Mouse (Mus musculus) cerebellum, adult 2 months (tissue): ENCODE results near the gene Proser1. TPM values are rescaled to one million over a fixed set of nuclear protein-coding genes. Genes with fewer than 3 reads are reported as not detected.

ENCODE experiments used
- DNase-seq, 2 experiments: peaks; one replicate each; pipeline ENCODE4 v3.0.0; 2021
- H3K27ac ChIP-seq: fragments of 200-500 bp; 2 replicates; pipeline ENCODE4 v1.5.1; 2012; ENCODE audit warnings: low read length, control low read depth, inconsistent platforms; ENCODE audit not compliant: insufficient read depth
- H3K27me3 ChIP-seq: fragments of 200-500 bp; 2 replicates; pipeline ENCODE4 v1.6.1; 2012; ENCODE audit warnings: inconsistent platforms, mild to moderate bottlenecking, low read length, moderate library complexity; ENCODE audit not compliant: control insufficient read depth, insufficient read depth
- H3K4me1 ChIP-seq: fragments of 200-500 bp; 2 replicates; pipeline ENCODE4 v1.6.1; 2011; ENCODE audit warnings: low read length; ENCODE audit not compliant: control insufficient read depth, insufficient read depth
- H3K4me3 ChIP-seq: fragments of 200-500 bp; replicated peaks from 2 replicates; pipeline ENCODE3; 2011; ENCODE audit warnings: mild to moderate bottlenecking, low read depth, low read length, control low read depth; ENCODE audit not compliant: insufficient read depth
- CTCF ChIP-seq: fragments of 200-500 bp; IDR thresholded peaks from 2 replicates; pipeline ENCODE4 v1.5.1; 2011; ENCODE audit warnings: low read depth, mild to moderate bottlenecking, control low read depth, low read length, moderate library complexity, borderline replicate concordance; ENCODE audit not compliant: insufficient read depth
- POLR2A ChIP-seq: fragments of 200-500 bp; IDR thresholded peaks from 2 replicates; pipeline ENCODE4 v1.6.1; 2011; ENCODE audit warnings: low read length, control low read depth, borderline replicate concordance; ENCODE audit not compliant: insufficient read depth
- WGBS: fragments of 180-500 bp; shearing (Covaris S2); methylation state at CpG from one replicate; pipeline ENCODE4 v1.1.7; 2018; 5-methylcytosine and 5-hydroxymethylcytosine counted together
- polyA plus RNA-seq: library from polyadenylated mRNA; depleted of rRNA; stranded (reverse); fragments of >200 nt; gene quantifications from 2 replicates; pipeline ENCODE4 v1.2.3, GENCODE M21; 2012; rRNA removed

Gene Proser1
- polyA plus RNA-seq, 1 experiment = 21.2 TPM

GRCm38 (mm10) chr3:53522794-53523193, 59.3 kb downstream of the Proser1 start:
- TF ChIP-seq POLR2A = no peak
- no peak for TF ChIP-seq CTCF
- no peak overlapping the region for H3K4me3 ChIP-seq
- H3K27ac ChIP-seq = no peak overlapping the region
- DNase-seq = peak in 1 of 2 experiments; percentile 24
- H3K4me1 ChIP-seq = no peaks in the 10 kb centered on the region
- no peaks in the 10 kb centered on the region for H3K27me3 ChIP-seq
- WGBS = 81% methylated on average over 10 of the region's 10 CpGs

GRCm38 (mm10) chr3:53525737-53526136, 62.3 kb downstream of the Proser1 start:
- 3% methylated on average over 21 of the region's 21 CpGs for WGBS
- Histone ChIP-seq H3K27me3 (no peaks in the 10 kb centered on the region), H3K27ac (no peak overlapping the region), H3K4me3 (peak overlapping the region; percentile 61), H3K4me1 (no peaks in the 10 kb centered on the region)
- peak; percentile 52 to 64 for DNase-seq
- TF ChIP-seq POLR2A (no peak), CTCF (peak; percentile 75)

- Histone ChIP-seq H3K27ac (no peak overlapping the region), H3K27me3 (no peaks in the 10 kb centered on the region), H3K4me1 (no peaks in the 10 kb centered on the region), H3K4me3 (no peak overlapping the region)
- no peak for TF ChIP-seq POLR2A
- no peak for TF ChIP-seq CTCF
- DNase-seq = no peak
- WGBS = 47% methylated on average over 6 of the region's 6 CpGs
These were observed 66.8 kb downstream of the Proser1 start for GRCm38 (mm10) chr3:53530305-53530704.

Other genes starting within 250 kb of the Proser1 start
- 7.9 and 8.1 TPM in 2 replicates for gene Nhlrc3, start 334 bp upstream of the Proser1 start, polyA plus RNA-seq
- gene Stoml3, start 25.0 kb downstream of the Proser1 start, polyA plus RNA-seq = 0.52 and 0.93 TPM in 2 replicates
- 1.00 and 1.3 TPM in 2 replicates for gene Frem2, start 193.7 kb downstream of the Proser1 start, polyA plus RNA-seq